ENCODE assay signal across 8 mouse cellular contexts in the genomic region with DNA sequence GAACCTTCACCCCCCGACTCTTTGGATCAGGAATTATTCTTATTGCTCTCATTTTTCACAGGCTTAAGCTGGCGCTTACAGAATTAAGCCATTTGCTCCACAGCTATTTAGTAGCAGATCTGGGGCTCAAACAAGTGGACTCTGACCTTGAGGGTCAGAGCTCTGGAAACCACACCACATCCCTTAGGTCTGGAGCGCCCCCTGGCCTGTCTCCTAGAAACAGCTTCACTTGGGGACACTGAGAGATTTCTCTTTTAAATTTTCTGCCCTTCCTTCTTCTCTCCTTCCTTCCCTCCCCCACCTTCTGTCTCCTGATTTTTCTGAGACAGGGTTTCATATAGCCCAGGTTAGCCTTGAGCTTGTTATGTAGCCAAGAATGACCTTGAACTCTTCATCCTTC. TPM values are rescaled to one million over a fixed set of nuclear protein-coding genes. Genes with fewer than 3 reads are reported as not detected.
A peak's percentile ranks its signal among the peaks of the same experiment; 100 is the strongest.
DNase-seq lines count a peak whose midpoint lies in the region; TF ChIP-seq lines count a peak whose summit lies in the region.

No protein-coding gene starts in this region.

- peaks cover 7% of the 10 kb centered on the region for H3K4me1 ChIP-seq in small intestine, adult 2 months (ENCODE audit: control insufficient read depth, insufficient read depth, insufficient read length, low read length)

- peak; percentile 67; the same call in 1 of the 2 replicates for TF ChIP-seq CTCF in small intestine, adult 2 months (IDR thresholded peaks at IDR 0.05; ENCODE audit: extremely low read depth, insufficient read length, insufficient replicate concordance, low read depth, low read length)

- peak; percentile 42 for DNase-seq in gastrocnemius, adult 18-20 months (ENCODE audit: low spot score)
- no peak for DNase-seq in gastrocnemius, adult 8-10 months (ENCODE audit: low spot score in 2 of 2)
- DNase-seq in ovary, postnatal 36 days (ENCODE audit: low spot score), result peak; percentile 62
- no peak for DNase-seq in ovary, postnatal 14 days (ENCODE audit: low spot score)
- DNase-seq in cerebellum, adult 8-10 months, result peak; percentile 62
- DNase-seq in kidney, postnatal 10 days, result peak; percentile 88
- no peak for DNase-seq in frontal cortex, postnatal 36 days (ENCODE audit: low spot score in 2 of 2)

- TF ChIP-seq POLR2A in small intestine, adult 2 months (IDR thresholded peaks at IDR 0.05; ENCODE audit: low read depth, low read length), result no peak

- no peaks in the 10 kb centered on the region for H3K27me3 ChIP-seq in small intestine, adult 2 months (ENCODE audit: control insufficient read depth, insufficient read depth, low read length)

- no peak overlapping the region for H3K4me3 ChIP-seq in small intestine, adult 2 months (ENCODE audit: low read depth, low read length)

- 25% methylated on average over 3 of the region's 3 CpGs for WGBS in small intestine, adult 2 months

- no peak overlapping the region for H3K27ac ChIP-seq in small intestine, adult 2 months (ENCODE audit: insufficient read depth, low read depth, low read length)

- no peaks in the 10 kb centered on the region for H3K36me3 ChIP-seq in small intestine, adult 2 months (ENCODE audit: control insufficient read depth, insufficient read depth, low read length)

RNA-seq across cellular contexts. Expression of a gene that starts 10.9 kb away (rescaled TPM):
- 10 to 100 TPM; 12.4 TPM for total RNA-seq in gastrocnemius, adult 18-20 months (2021)
- 10 to 100 TPM; 11.0 to 13.2 (median 11.7) TPM for total RNA-seq in gastrocnemius, adult 8-10 months (2022)
- polyA plus RNA-seq in small intestine, adult 2 months (2012; rRNA removed), result 34.3 and 66.1 TPM in 2 replicates

RNA-seq across cellular contexts. Expression of a gene that starts 31.3 kb away (rescaled TPM):
- total RNA-seq in gastrocnemius, adult 18-20 months (2021), result not detected
- total RNA-seq in gastrocnemius, adult 8-10 months (2022), result not detected
- not detected in 2 replicates for polyA plus RNA-seq in small intestine, adult 2 months (2012; rRNA removed)

RNA-seq across cellular contexts. Expression of a gene that starts 49.5 kb away (rescaled TPM):
- 10 to 100 TPM; 19.4 to 20.0 TPM for total RNA-seq in gastrocnemius, adult 18-20 months (2021)
- 10 to 100 TPM; 20.6 to 26.6 (median 23.2) TPM for total RNA-seq in gastrocnemius, adult 8-10 months (2022)
- 103 and 171 TPM in 2 replicates for polyA plus RNA-seq in small intestine, adult 2 months (2012; rRNA removed)

RNA-seq across cellular contexts. Expression of a gene that starts 50.9 kb away (rescaled TPM):
- 1 to 10 TPM; 2.3 to 2.5 TPM for total RNA-seq in gastrocnemius, adult 18-20 months (2021)
- total RNA-seq in gastrocnemius, adult 8-10 months (2022), result 1 to 10 TPM; 1.9 to 2.4 (median 2.2) TPM
- 0.34 and 0.35 TPM in 2 replicates for polyA plus RNA-seq in small intestine, adult 2 months (2012; rRNA removed)

Comparison
In these comparisons a context has a peak if more than half of its experiments do, and no peak if none do; other contexts are left out.
1. DNase-seq: peak in gastrocnemius, adult 18-20 months (single experiment), ovary, postnatal 36 days (single experiment), cerebellum, adult 8-10 months (single experiment) and kidney, postnatal 10 days (single experiment); none in gastrocnemius, adult 8-10 months (0 of 2), ovary, postnatal 14 days (single experiment) and frontal cortex, postnatal 36 days (0 of 2).